ENCODE assay signal across 8 mouse cellular contexts in the genomic region with DNA sequence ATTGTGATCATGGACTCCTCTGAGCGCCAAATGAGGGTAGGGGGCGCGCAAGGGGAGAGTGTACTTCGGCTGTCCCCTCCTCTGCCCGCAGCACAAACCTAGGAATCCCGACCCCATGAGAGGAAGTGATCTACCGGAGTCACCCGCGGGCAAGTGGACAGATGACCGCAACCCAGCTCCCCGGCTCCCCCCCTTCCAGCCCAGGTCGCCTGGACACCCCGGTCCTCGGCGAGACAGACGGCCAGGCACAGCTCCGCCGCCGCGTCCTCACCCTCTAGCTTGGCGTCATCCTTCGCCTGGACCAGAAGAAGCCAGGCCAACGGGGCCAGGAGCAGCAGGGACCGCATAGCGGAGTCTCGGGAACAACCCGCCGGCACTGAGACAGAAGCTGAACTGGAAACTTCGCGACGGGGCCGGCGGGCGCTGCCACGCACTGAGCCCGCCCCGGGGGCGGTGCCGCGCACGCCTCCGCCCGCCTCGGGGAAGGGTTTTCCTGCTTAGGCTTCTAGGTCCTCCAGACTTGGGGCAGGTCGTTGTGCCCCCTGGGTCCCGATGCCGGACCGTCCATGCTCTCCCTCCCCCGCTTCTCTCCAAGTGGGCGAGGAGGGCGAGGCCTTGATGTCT. TPM values are rescaled to one million over a fixed set of nuclear protein-coding genes. Genes with fewer than 3 reads are reported as not detected.
A peak's percentile ranks its signal among the peaks of the same experiment; 100 is the strongest.
DNase-seq lines count a peak whose midpoint lies in the region; ATAC-seq and TF ChIP-seq lines count a peak whose summit lies in the region.

Plod1 (minus strand) TSS at position 437 of the 624 bp plus-strand sequence.

- under 1% methylated on average over 38 of the region's 51 CpGs for WGBS in hindbrain, postnatal 0 days

- peak within 1 kb of the TSS; percentile 59 for H3K9ac ChIP-seq in hindbrain, postnatal 0 days (replicated peaks; ENCODE audit: low read length)

- peak within 1 kb of the TSS; percentile 76 for H3K27ac ChIP-seq in hindbrain, postnatal 0 days

- peak; percentile 66 for ATAC-seq in hindbrain, postnatal 0 days

- peak; percentile 27 for TF ChIP-seq CTCF in hindbrain, postnatal 0 days (IDR thresholded peaks at IDR 0.05; ENCODE audit: low read depth)

- H3K4me3 ChIP-seq in hindbrain, postnatal 0 days (ENCODE audit: low read length), result peak within 1 kb of the TSS; percentile 60

- no peaks in the 10 kb centered on the region for H3K36me3 ChIP-seq in hindbrain, postnatal 0 days (ENCODE audit: insufficient read depth, low read length)

- no peaks in the 10 kb centered on the region for H3K27me3 ChIP-seq in hindbrain, postnatal 0 days (ENCODE audit: insufficient read depth, low read length)

- DNase-seq in adrenal gland, adult (ENCODE audit: inconsistent age in 2 of 2, low spot score in 1 of 2), result peak; percentile 91 to 96
- DNase-seq in embryo, embryonic 10.5 days (ENCODE audit: low spot score), result peak; percentile 79
- DNase-seq in gastrocnemius, postnatal 10 days, result peak; percentile 88
- DNase-seq in hindbrain, postnatal 0 days (ENCODE audit: low spot score), result peak; percentile 76
- peak; percentile 67 to 70 for DNase-seq in left cerebral cortex, adult 18-20 months (ENCODE audit: low spot score in 2 of 2)
- DNase-seq in lung, postnatal 4 days, result peak; percentile 88 to 91
- peak; percentile 80 for DNase-seq in right cerebral cortex, adult 18-20 months
- peak; percentile 81 for DNase-seq in urinary bladder, postnatal 14 days (ENCODE audit: low spot score)

- no peaks in the 10 kb centered on the region for H3K4me1 ChIP-seq in hindbrain, postnatal 0 days (ENCODE audit: insufficient read depth, low read length)

- no peaks in the 10 kb centered on the region for H3K9me3 ChIP-seq in hindbrain, postnatal 0 days (ENCODE audit: low read length)

- H3K4me2 ChIP-seq in hindbrain, postnatal 0 days (ENCODE audit: low read depth, low read length), result peak within 1 kb of the TSS; percentile 86

RNA-seq across cellular contexts. Expression of gene Plod1, which starts in this region (rescaled TPM):
- 10 to 100 TPM; 50.6 to 55.3 TPM for total RNA-seq in gastrocnemius, postnatal 10 days (2021)
- 30.0 and 46.2 TPM in 2 replicates for total RNA-seq in hindbrain, postnatal 0 days (2014; rRNA removed)
- 22.6 and 22.8 TPM in 2 replicates for polyA plus RNA-seq in hindbrain, postnatal 0 days (2015; fragmentation: Nextera tagmentation; extraction: Ambion mirVana)
- total RNA-seq in left cerebral cortex, adult 18-20 months (2021), result 10 to 100 TPM; 12.1 to 12.6 TPM

Comparison
In these comparisons a context has a peak if more than half of its experiments do, and no peak if none do; other contexts are left out.
1. Peak in every context shown above with its lines: DNase-seq, ATAC-seq, H3K4me3 ChIP-seq and H3K27ac ChIP-seq.